Mouse (Mus musculus): ENCODE measurements around the gene Ddx52. TPM values are rescaled to one million over a fixed set of nuclear protein-coding genes. Genes with fewer than 3 reads are reported as not detected.

The Ddx52 gene
- polyA plus RNA-seq, 1 experiment from 2014 or later = 35.4 TPM

- Histone ChIP-seq H3K9me3 (ENCODE audit: low read length) (no peaks in the 10 kb centered on the region), H3K4me2 (replicated peaks; ENCODE audit: low read depth, low read length) (no peak overlapping the region), H3K27me3 (ENCODE audit: insufficient read depth, low read length) (no peaks in the 10 kb centered on the region), H3K4me1 (ENCODE audit: insufficient read depth, low read length) (no peaks in the 10 kb centered on the region), H3K27ac (ENCODE audit: low read length) (no peak overlapping the region), H3K36me3 (ENCODE audit: insufficient read depth, low read length) (peaks cover 31% of the 10 kb centered on the region), H3K4me3 (ENCODE audit: low read length) (no peak overlapping the region), H3K9ac (replicated peaks; ENCODE audit: low read length) (no peak overlapping the region)
- no peak for ATAC-seq (ENCODE audit: low FRiP score, low TSS enrichment)
- WGBS = 54% methylated on average over 4 of the region's 4 CpGs
Observed at GRCm38 (mm10) chr11:83991701-83992100, 49.8 kb downstream of the Ddx52 start.

GRCm38 (mm10) chr11:83993428-83993827 lies 51.6 kb downstream of the Ddx52 start:
- H3K27me3 ChIP-seq (ENCODE audit: insufficient read depth, low read length) = no peaks in the 10 kb centered on the region
- no peak overlapping the region for H3K9ac ChIP-seq (replicated peaks; ENCODE audit: low read length)
- no peaks in the 10 kb centered on the region for H3K9me3 ChIP-seq (ENCODE audit: low read length)
- H3K4me1 ChIP-seq (ENCODE audit: insufficient read depth, low read length) = no peaks in the 10 kb centered on the region
- no peak for ATAC-seq (ENCODE audit: low FRiP score, low TSS enrichment)
- no peak overlapping the region for H3K4me2 ChIP-seq (replicated peaks; ENCODE audit: low read depth, low read length)
- peaks cover 38% of the 10 kb centered on the region for H3K36me3 ChIP-seq (ENCODE audit: insufficient read depth, low read length)
- 58% methylated on average over 2 of the region's 2 CpGs for WGBS
- H3K27ac ChIP-seq (ENCODE audit: low read length) = no peak overlapping the region
- H3K4me3 ChIP-seq (ENCODE audit: low read length) = no peak overlapping the region

GRCm38 (mm10) chr11:83994481-83994880 lies 52.6 kb downstream of the Ddx52 start:
- Histone ChIP-seq H3K9me3 (ENCODE audit: low read length) (no peaks in the 10 kb centered on the region), H3K36me3 (ENCODE audit: insufficient read depth, low read length) (peaks cover 37% of the 10 kb centered on the region), H3K9ac (replicated peaks; ENCODE audit: low read length) (no peak overlapping the region), H3K27ac (ENCODE audit: low read length) (no peak overlapping the region), H3K4me3 (ENCODE audit: low read length) (no peak overlapping the region), H3K27me3 (ENCODE audit: insufficient read depth, low read length) (no peaks in the 10 kb centered on the region), H3K4me2 (replicated peaks; ENCODE audit: low read depth, low read length) (no peak overlapping the region), H3K4me1 (ENCODE audit: insufficient read depth, low read length) (no peaks in the 10 kb centered on the region)
- no peak for ATAC-seq (ENCODE audit: low FRiP score, low TSS enrichment)
- WGBS = 68% methylated on average over 3 of the region's 3 CpGs

- H3K36me3 ChIP-seq (ENCODE audit: insufficient read depth, low read length) = peaks cover 41% of the 10 kb centered on the region
- 94% methylated on average over 2 of the region's 2 CpGs for WGBS
- no peaks in the 10 kb centered on the region for H3K4me1 ChIP-seq (ENCODE audit: insufficient read depth, low read length)
- no peaks in the 10 kb centered on the region for H3K27me3 ChIP-seq (ENCODE audit: insufficient read depth, low read length)
- H3K9me3 ChIP-seq (ENCODE audit: low read length) = no peaks in the 10 kb centered on the region
- H3K9ac ChIP-seq (replicated peaks; ENCODE audit: low read length) = no peak overlapping the region
- H3K4me3 ChIP-seq (ENCODE audit: low read length) = no peak overlapping the region
- no peak overlapping the region for H3K27ac ChIP-seq (ENCODE audit: low read length)
- H3K4me2 ChIP-seq (replicated peaks; ENCODE audit: low read depth, low read length) = no peak overlapping the region
- ATAC-seq (ENCODE audit: low FRiP score, low TSS enrichment) = no peak
Observed at GRCm38 (mm10) chr11:83995535-83995950, 53.7 kb downstream of the Ddx52 start.

- Histone ChIP-seq H3K27me3 (ENCODE audit: insufficient read depth, low read length) (no peaks in the 10 kb centered on the region), H3K4me3 (ENCODE audit: low read length) (no peak overlapping the region), H3K27ac (ENCODE audit: low read length) (no peak overlapping the region), H3K9me3 (ENCODE audit: low read length) (no peaks in the 10 kb centered on the region), H3K4me2 (replicated peaks; ENCODE audit: low read depth, low read length) (no peak overlapping the region), H3K4me1 (ENCODE audit: insufficient read depth, low read length) (no peaks in the 10 kb centered on the region), H3K36me3 (ENCODE audit: insufficient read depth, low read length) (peaks cover 32% of the 10 kb centered on the region), H3K9ac (replicated peaks; ENCODE audit: low read length) (no peak overlapping the region)
- WGBS = 87% methylated on average over 5 of the region's 5 CpGs
- no peak for ATAC-seq (ENCODE audit: low FRiP score, low TSS enrichment)
Observed at GRCm38 (mm10) chr11:83997171-83997868, 55.5 kb downstream of the Ddx52 start.

- Histone ChIP-seq H3K9ac (replicated peaks; ENCODE audit: low read length) (no peak overlapping the region), H3K4me1 (ENCODE audit: insufficient read depth, low read length) (no peaks in the 10 kb centered on the region), H3K4me3 (ENCODE audit: low read length) (no peak overlapping the region), H3K27me3 (ENCODE audit: insufficient read depth, low read length) (no peaks in the 10 kb centered on the region), H3K27ac (ENCODE audit: low read length) (no peak overlapping the region), H3K4me2 (replicated peaks; ENCODE audit: low read depth, low read length) (no peak overlapping the region), H3K9me3 (ENCODE audit: low read length) (no peaks in the 10 kb centered on the region), H3K36me3 (ENCODE audit: insufficient read depth, low read length) (peaks cover 35% of the 10 kb centered on the region)
- WGBS = 85% methylated on average over 3 of the region's 3 CpGs
- ATAC-seq (ENCODE audit: low FRiP score, low TSS enrichment) = no peak
Observed at GRCm38 (mm10) chr11:83998993-83999392, 57.1 kb downstream of the Ddx52 start.

- Histone ChIP-seq H3K9ac (replicated peaks; ENCODE audit: low read length) (no peak overlapping the region), H3K4me2 (replicated peaks; ENCODE audit: low read depth, low read length) (no peak overlapping the region), H3K36me3 (ENCODE audit: insufficient read depth, low read length) (peaks cover 36% of the 10 kb centered on the region), H3K27me3 (ENCODE audit: insufficient read depth, low read length) (no peaks in the 10 kb centered on the region), H3K27ac (ENCODE audit: low read length) (no peak overlapping the region), H3K4me3 (ENCODE audit: low read length) (no peak overlapping the region), H3K9me3 (ENCODE audit: low read length) (no peaks in the 10 kb centered on the region), H3K4me1 (ENCODE audit: insufficient read depth, low read length) (no peaks in the 10 kb centered on the region)
- no peak for ATAC-seq (ENCODE audit: low FRiP score, low TSS enrichment)
- WGBS = 81% methylated on average over 4 of the region's 4 CpGs
Observed at GRCm38 (mm10) chr11:83999411-83999915, 57.6 kb downstream of the Ddx52 start.

GRCm38 (mm10) chr11:84001257-84001656 lies 59.4 kb downstream of the Ddx52 start:
- Histone ChIP-seq H3K36me3 (ENCODE audit: insufficient read depth, low read length) (peaks cover 26% of the 10 kb centered on the region), H3K9ac (replicated peaks; ENCODE audit: low read length) (no peak overlapping the region), H3K4me1 (ENCODE audit: insufficient read depth, low read length) (no peaks in the 10 kb centered on the region), H3K9me3 (ENCODE audit: low read length) (no peaks in the 10 kb centered on the region), H3K4me3 (ENCODE audit: low read length) (no peak overlapping the region), H3K4me2 (replicated peaks; ENCODE audit: low read depth, low read length) (no peak overlapping the region), H3K27me3 (ENCODE audit: insufficient read depth, low read length) (no peaks in the 10 kb centered on the region), H3K27ac (ENCODE audit: low read length) (no peak overlapping the region)
- no peak for ATAC-seq (ENCODE audit: low FRiP score, low TSS enrichment)
- WGBS = 88% methylated on average over 3 of the region's 3 CpGs

- Histone ChIP-seq H3K4me1 (ENCODE audit: insufficient read depth, low read length) (no peaks in the 10 kb centered on the region), H3K36me3 (ENCODE audit: insufficient read depth, low read length) (peaks cover 23% of the 10 kb centered on the region), H3K4me2 (replicated peaks; ENCODE audit: low read depth, low read length) (no peak overlapping the region), H3K4me3 (ENCODE audit: low read length) (no peak overlapping the region), H3K9me3 (ENCODE audit: low read length) (no peaks in the 10 kb centered on the region), H3K27ac (ENCODE audit: low read length) (no peak overlapping the region), H3K27me3 (ENCODE audit: insufficient read depth, low read length) (no peaks in the 10 kb centered on the region), H3K9ac (replicated peaks; ENCODE audit: low read length) (no peak overlapping the region)
- 84% methylated on average over 6 of the region's 6 CpGs for WGBS
- no peak for ATAC-seq (ENCODE audit: low FRiP score, low TSS enrichment)
Observed at GRCm38 (mm10) chr11:84003986-84004385, 62.1 kb downstream of the Ddx52 start.

GRCm38 (mm10) chr11:84009001-84009400 lies 67.1 kb downstream of the Ddx52 start:
- Histone ChIP-seq H3K36me3 (ENCODE audit: insufficient read depth, low read length) (peaks cover 17% of the 10 kb centered on the region), H3K9ac (replicated peaks; ENCODE audit: low read length) (no peak overlapping the region), H3K4me2 (replicated peaks; ENCODE audit: low read depth, low read length) (no peak overlapping the region), H3K27me3 (ENCODE audit: insufficient read depth, low read length) (no peaks in the 10 kb centered on the region), H3K4me1 (ENCODE audit: insufficient read depth, low read length) (no peaks in the 10 kb centered on the region), H3K9me3 (ENCODE audit: low read length) (no peaks in the 10 kb centered on the region), H3K27ac (ENCODE audit: low read length) (no peak overlapping the region), H3K4me3 (ENCODE audit: low read length) (no peak overlapping the region)
- WGBS = 84% methylated on average over 9 of the region's 9 CpGs
- no peak for ATAC-seq (ENCODE audit: low FRiP score, low TSS enrichment)
